21 mouse cellular contexts compared by ENCODE assay signal in genomic region chr19:56037584-56037983, GRCm38 (mm10).
"Had no signal": no experiment of that assay in that cellular context is flagged by ENCODE, and none has a peak within 500 bp of the region (broad histone marks: within the 10 kb centered on the region; RNA-seq: fewer than 3 reads in every experiment).

No protein-coding gene starts in this region.

- H3K27me3 ChIP-seq: limb, embryonic 12.5 days; midbrain, embryonic 13.5 days; neural tube, embryonic 12.5 days had no signal

- H3K9ac ChIP-seq: limb, embryonic 12.5 days; limb, embryonic 15.5 days; liver, embryonic 14.5 days; liver, postnatal 0 days; lung, embryonic 14.5 days; midbrain, embryonic 13.5 days; neural tube, embryonic 12.5 days; neural tube, embryonic 15.5 days had no signal

- H3K36me3 ChIP-seq: limb, embryonic 12.5 days; limb, embryonic 15.5 days; midbrain, embryonic 13.5 days; neural tube, embryonic 12.5 days; neural tube, embryonic 15.5 days had no signal

- DNase-seq: kidney, postnatal 14 days; kidney, postnatal 4 days; left cerebral cortex, postnatal 4 days; liver, postnatal 0 days; lung, embryonic 14.5 days; right cerebral cortex, adult 18-20 months; right cerebral cortex, postnatal 14 days; right cerebral cortex, postnatal 4 days; thymus, adult 2 months; thymus, postnatal 14 days; thymus, postnatal 4 days had no signal

- H3K4me3 ChIP-seq: limb, embryonic 12.5 days; limb, embryonic 15.5 days; midbrain, embryonic 13.5 days; neural tube, embryonic 12.5 days; neural tube, embryonic 15.5 days had no signal

- H3K4me2 ChIP-seq: limb, embryonic 12.5 days; limb, embryonic 15.5 days; liver, embryonic 11.5 days; lung, embryonic 14.5 days; midbrain, embryonic 13.5 days; neural tube, embryonic 12.5 days; neural tube, embryonic 15.5 days had no signal

- ATAC-seq: liver, postnatal 0 days; lung, postnatal 0 days; midbrain, embryonic 13.5 days had no signal

- H3K9me3 ChIP-seq: limb, embryonic 12.5 days; limb, embryonic 15.5 days; midbrain, embryonic 13.5 days; neural tube, embryonic 12.5 days; neural tube, embryonic 15.5 days had no signal

- H3K27ac ChIP-seq: limb, embryonic 12.5 days; limb, embryonic 15.5 days; liver, embryonic 14.5 days; macrophage; midbrain, embryonic 13.5 days; neural tube, embryonic 12.5 days; neural tube, embryonic 15.5 days; stomach, postnatal 0 days had no signal
